Mouse (Mus musculus): Measurements from ENCODE around the gene Fbxo45. TPM values are rescaled to one million over a fixed set of nuclear protein-coding genes. Genes with fewer than 3 reads are reported as not detected.

Fbxo45 gene
- total RNA-seq (2021) (10 to 100 TPM; 10.8 to 13.5 TPM), polyA plus RNA-seq (2012; rRNA removed) (3.3 and 6.2 TPM in 2 replicates)
- long read RNA-seq, full-length matches to known transcripts: 21 of 25 reads
- long read RNA-seq, partial matches to known transcripts: 0 of 25 reads
- long read RNA-seq, other reads (novel, unspliced or antisense): 4 of 25 reads

DNA sequence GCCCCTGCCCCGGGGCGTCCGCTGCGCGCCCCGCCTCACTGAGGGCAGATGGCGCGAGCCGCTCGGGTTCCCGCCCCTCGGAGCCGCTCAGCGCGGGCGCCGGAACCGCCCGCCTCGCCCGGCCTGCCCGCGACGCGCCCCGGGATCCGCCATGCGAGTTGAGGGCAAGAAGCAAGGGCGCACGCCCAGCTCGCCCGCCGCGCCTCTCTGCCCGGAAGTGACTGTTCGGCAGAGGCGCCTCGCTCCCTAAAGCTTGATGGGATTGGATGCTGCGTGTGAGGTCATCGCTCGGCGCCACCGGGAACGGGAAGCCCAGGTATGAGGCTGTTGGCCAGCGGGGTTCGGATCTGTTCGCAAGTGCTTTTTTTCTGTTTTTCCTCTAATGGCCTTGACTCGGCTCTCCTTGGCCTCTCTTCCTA, at the start of gene Fbxo45, which contains the start of gene Wdr53:
Fbxo45 (minus strand) TSS at position 207 of the 419 bp plus-strand sequence.
Wdr53 (plus strand) TSS at position 276 of the 419 bp plus-strand sequence.
- Histone ChIP-seq H3K79me2 (replicated peaks; ENCODE audit: control insufficient read depth, insufficient read depth, low read length) (peaks cover 6% of the 10 kb centered on the region; the same call in 1 of the 2 replicates), H3K36me3 (ENCODE audit: control insufficient read depth, insufficient read depth, low read length) (peaks cover 8% of the 10 kb centered on the region), H3K27me3 (ENCODE audit: control insufficient read depth, insufficient read depth, low read length) (no peaks in the 10 kb centered on the region), H3K9ac (ENCODE audit: low read depth, low read length) (peak within 1 kb of the TSS; percentile 91), H3K4me3 (peak within 1 kb of the TSS; percentile 78), H3K27ac (peak within 1 kb of the TSS; percentile 91), H3K4me1 (ENCODE audit: control insufficient read depth, insufficient read depth, low read length) (peaks cover 9% of the 10 kb centered on the region)
- peak; percentile 97 to 99 for DNase-seq
- under 1% methylated on average over 48 of the region's 48 CpGs for WGBS
- TF ChIP-seq CTCF (IDR thresholded peaks at IDR 0.05) (no peak), EP300 (IDR thresholded peaks at IDR 0.05; ENCODE audit: insufficient read depth, low read depth, low read length) (peak; percentile 80), POLR2A (IDR thresholded peaks at IDR 0.05; ENCODE audit: insufficient read depth, low read depth, low read length) (peak; percentile 91)
- intact Hi-C loops (cut with DNase I): loop anchor here (1.0 to 5.0 kb wide), 4 partner anchors 30 to 303 kb away; partner anchors contain the start of genes Pcyt1a, Rnf168 and Senp5

DNA sequence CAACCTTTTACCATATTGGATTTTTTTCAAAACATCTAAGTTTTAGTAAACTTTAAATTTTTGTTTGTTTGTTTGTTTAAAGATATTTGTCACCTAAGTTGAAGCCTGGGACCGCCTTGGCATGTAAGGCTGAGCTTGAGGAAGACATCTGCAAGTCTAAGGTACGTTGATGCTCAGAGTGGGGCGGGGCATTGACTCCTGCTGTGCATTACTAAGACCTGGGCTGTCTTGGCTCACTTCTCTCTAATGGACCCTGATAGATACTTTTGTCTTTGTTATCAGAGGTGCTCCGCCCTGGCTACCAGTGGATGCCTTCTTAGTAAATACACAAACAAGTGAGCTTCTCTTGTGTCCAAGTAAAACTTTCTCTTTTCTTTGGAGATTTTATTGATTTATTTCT, 44.9 kb upstream of the Fbxo45 start:
- Histone ChIP-seq H3K27ac (no peak overlapping the region), H3K27me3 (ENCODE audit: control insufficient read depth, insufficient read depth, low read length) (no peaks in the 10 kb centered on the region), H3K4me1 (ENCODE audit: control insufficient read depth, insufficient read depth, low read length) (no peaks in the 10 kb centered on the region), H3K36me3 (ENCODE audit: control insufficient read depth, insufficient read depth, low read length) (no peaks in the 10 kb centered on the region), H3K9ac (ENCODE audit: low read depth, low read length) (no peak overlapping the region), H3K79me2 (replicated peaks; ENCODE audit: control insufficient read depth, insufficient read depth, low read length) (no peaks in the 10 kb centered on the region), H3K4me3 (no peak overlapping the region)
- intact Hi-C loops (cut with DNase I): no loop called here
- 98% methylated on average over 4 of the region's 4 CpGs for WGBS
- TF ChIP-seq POLR2A (IDR thresholded peaks at IDR 0.05; ENCODE audit: insufficient read depth, low read depth, low read length) (no peak), EP300 (IDR thresholded peaks at IDR 0.05; ENCODE audit: insufficient read depth, low read depth, low read length) (no peak), CTCF (IDR thresholded peaks at IDR 0.05) (no peak)
- no peak for DNase-seq

DNA sequence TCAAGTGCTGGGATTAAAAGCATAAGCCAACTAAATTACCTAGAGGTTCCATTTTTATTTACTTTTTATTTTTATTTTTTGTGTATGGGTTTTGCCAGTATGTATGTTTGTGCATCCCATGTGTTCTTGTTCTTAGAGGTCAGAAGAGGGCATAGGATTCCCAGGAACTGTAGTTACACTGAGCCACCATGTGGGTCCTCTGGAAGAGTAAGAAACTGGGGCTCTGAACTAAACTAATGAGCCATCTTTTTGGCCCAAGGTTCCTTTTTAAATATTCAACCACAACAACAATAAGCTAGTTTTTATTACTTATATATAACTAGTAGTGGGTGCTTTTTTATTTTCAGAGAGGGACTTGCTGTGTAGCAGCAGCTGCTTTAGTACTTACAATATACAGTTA, 35.6 kb upstream of the Fbxo45 start:
- H3K4me1 ChIP-seq (ENCODE audit: control insufficient read depth, insufficient read depth, low read length): peaks cover 2% of the 10 kb centered on the region
- DNase-seq: no peak
- H3K9ac ChIP-seq (ENCODE audit: low read depth, low read length): no peak overlapping the region
- H3K27me3 ChIP-seq (ENCODE audit: control insufficient read depth, insufficient read depth, low read length): no peaks in the 10 kb centered on the region
- no peak overlapping the region for H3K4me3 ChIP-seq
- peaks cover 2% of the 10 kb centered on the region; the same call in 1 of the 2 replicates for H3K79me2 ChIP-seq (replicated peaks; ENCODE audit: control insufficient read depth, insufficient read depth, low read length)
- intact Hi-C loops (cut with DNase I): no loop called here
- H3K36me3 ChIP-seq (ENCODE audit: control insufficient read depth, insufficient read depth, low read length): peaks cover 12% of the 10 kb centered on the region
- no peak for TF ChIP-seq CTCF (IDR thresholded peaks at IDR 0.05)
- TF ChIP-seq POLR2A (IDR thresholded peaks at IDR 0.05; ENCODE audit: insufficient read depth, low read depth, low read length): no peak
- no peak overlapping the region for H3K27ac ChIP-seq

DNA sequence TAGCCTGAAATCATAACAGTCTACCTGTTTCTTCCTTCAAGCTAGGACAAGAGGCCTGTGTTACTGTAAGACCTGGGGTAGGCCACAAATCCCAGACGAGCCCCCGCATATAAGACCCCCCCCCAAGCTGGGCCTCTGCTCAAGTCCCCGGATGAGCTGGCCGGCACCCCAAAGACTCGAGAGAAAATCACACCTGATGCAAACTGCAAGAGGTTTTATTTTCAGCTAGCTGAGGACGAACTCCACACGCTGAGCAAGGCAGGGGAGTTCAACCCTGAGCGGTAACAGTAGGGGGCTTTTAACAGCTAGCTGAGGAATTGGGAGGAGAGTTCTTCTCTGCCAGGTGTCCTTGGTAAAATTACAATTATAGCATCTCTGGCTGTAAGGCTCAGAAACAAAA, 33.3 kb upstream of the Fbxo45 start:
- WGBS: 98% methylated on average over 8 of the region's 8 CpGs
- DNase-seq: no peak
- Histone ChIP-seq H3K27me3 (ENCODE audit: control insufficient read depth, insufficient read depth, low read length) (no peaks in the 10 kb centered on the region), H3K79me2 (replicated peaks; ENCODE audit: control insufficient read depth, insufficient read depth, low read length) (peaks cover 2% of the 10 kb centered on the region; the same call in 1 of the 2 replicates), H3K36me3 (ENCODE audit: control insufficient read depth, insufficient read depth, low read length) (peaks cover 14% of the 10 kb centered on the region), H3K4me3 (no peak overlapping the region), H3K27ac (no peak overlapping the region), H3K4me1 (ENCODE audit: control insufficient read depth, insufficient read depth, low read length) (peaks cover 3% of the 10 kb centered on the region), H3K9ac (ENCODE audit: low read depth, low read length) (no peak overlapping the region)
- TF ChIP-seq POLR2A (IDR thresholded peaks at IDR 0.05; ENCODE audit: insufficient read depth, low read depth, low read length) (no peak), EP300 (IDR thresholded peaks at IDR 0.05; ENCODE audit: insufficient read depth, low read depth, low read length) (no peak), CTCF (IDR thresholded peaks at IDR 0.05) (no peak)
- intact Hi-C loops (cut with DNase I): no loop called here

DNA sequence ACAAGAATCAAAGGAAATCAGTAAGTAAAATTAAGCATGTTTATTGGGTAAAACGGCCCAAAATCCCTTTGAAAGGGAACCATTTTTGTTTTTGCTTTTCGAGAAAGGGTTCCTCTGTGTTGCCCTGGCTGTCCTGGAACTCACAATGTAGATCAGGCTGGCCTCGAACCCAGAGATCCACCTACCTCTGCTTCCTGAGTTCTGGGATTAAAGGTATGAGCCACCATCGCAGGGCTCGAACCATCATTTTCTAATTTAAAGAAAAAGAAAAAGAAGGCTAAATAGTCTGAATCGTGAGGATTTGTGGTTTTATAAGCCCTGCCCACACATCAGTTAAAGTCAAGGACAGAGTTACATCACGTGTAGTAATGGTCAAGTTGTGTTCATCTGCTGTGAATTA, 31.4 kb upstream of the Fbxo45 start:
- H3K27me3 ChIP-seq (ENCODE audit: control insufficient read depth, insufficient read depth, low read length): no peaks in the 10 kb centered on the region
- TF ChIP-seq POLR2A (IDR thresholded peaks at IDR 0.05; ENCODE audit: insufficient read depth, low read depth, low read length): no peak
- no peak for TF ChIP-seq EP300 (IDR thresholded peaks at IDR 0.05; ENCODE audit: insufficient read depth, low read depth, low read length)
- TF ChIP-seq CTCF (IDR thresholded peaks at IDR 0.05): no peak
- DNase-seq: no peak
- H3K4me1 ChIP-seq (ENCODE audit: control insufficient read depth, insufficient read depth, low read length): peaks cover 3% of the 10 kb centered on the region
- intact Hi-C loops (cut with DNase I): loop anchor here (5.0 to 10.0 kb wide), 2 partner anchors 184 to 326 kb away; partner anchors contain the start of gene Tfrc
- H3K79me2 ChIP-seq (replicated peaks; ENCODE audit: control insufficient read depth, insufficient read depth, low read length): no peaks in the 10 kb centered on the region; the same call in 1 of the 2 replicates
- H3K27ac ChIP-seq: peak overlapping the region; percentile 93
- H3K36me3 ChIP-seq (ENCODE audit: control insufficient read depth, insufficient read depth, low read length): peaks cover 14% of the 10 kb centered on the region
- H3K9ac ChIP-seq (ENCODE audit: low read depth, low read length): no peak overlapping the region
- H3K4me3 ChIP-seq: peak overlapping the region; percentile 79
- 39% methylated on average over 7 of the region's 7 CpGs for WGBS
